Mouse (Mus musculus): ENCODE data around the gene Tsen54. TPM values are rescaled to one million over a fixed set of nuclear protein-coding genes. Genes with fewer than 3 reads are reported as not detected.

The Tsen54 gene
- polyA plus RNA-seq, 1 experiment from 2014 or later, result 20.8 TPM

DNA sequence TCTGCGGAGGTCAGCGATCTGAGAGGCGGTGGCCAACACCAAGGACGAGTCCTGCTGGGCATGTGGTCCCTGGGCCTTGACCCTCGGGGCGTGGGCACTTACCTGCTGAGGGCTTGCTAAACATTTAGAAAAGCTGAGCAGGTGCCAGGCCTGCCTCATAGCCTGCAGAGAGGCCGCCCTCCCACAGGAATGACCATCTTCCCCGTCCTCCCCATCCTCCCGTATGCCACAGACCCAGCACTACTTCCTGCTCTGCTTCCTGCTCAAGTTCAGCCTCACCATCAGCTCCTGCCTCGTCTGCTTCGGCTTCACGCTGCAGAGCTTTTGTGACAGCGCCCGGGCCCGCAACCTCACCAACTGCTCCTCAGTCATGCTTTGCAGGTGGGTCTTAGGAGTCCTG lies 17.6 kb upstream of the Tsen54 start:
- no peaks in the 10 kb centered on the region for H3K4me1 ChIP-seq (ENCODE audit: control insufficient read depth, insufficient read depth, low read length)
- WGBS, result 86% methylated on average over 15 of the region's 15 CpGs
- no peak for ATAC-seq (ENCODE audit: low FRiP score)
- H3K27ac ChIP-seq (ENCODE audit: low read depth, low read length), result no peak overlapping the region
- peaks cover 39% of the 10 kb centered on the region for H3K36me3 ChIP-seq (ENCODE audit: control insufficient read depth, insufficient read depth, low read length)
- H3K4me3 ChIP-seq (ENCODE audit: low read depth, low read length), result no peak overlapping the region
- no peaks in the 10 kb centered on the region for H3K27me3 ChIP-seq (ENCODE audit: control insufficient read depth, insufficient read depth, low read length)
- H3K9ac ChIP-seq (ENCODE audit: low read length), result no peak overlapping the region
- no peak for DNase-seq (ENCODE audit: low spot score, missing footprints)
- no peak overlapping the region for H3K4me2 ChIP-seq
- no peaks in the 10 kb centered on the region for H3K9me3 ChIP-seq (ENCODE audit: control insufficient read depth, low read length)

DNA sequence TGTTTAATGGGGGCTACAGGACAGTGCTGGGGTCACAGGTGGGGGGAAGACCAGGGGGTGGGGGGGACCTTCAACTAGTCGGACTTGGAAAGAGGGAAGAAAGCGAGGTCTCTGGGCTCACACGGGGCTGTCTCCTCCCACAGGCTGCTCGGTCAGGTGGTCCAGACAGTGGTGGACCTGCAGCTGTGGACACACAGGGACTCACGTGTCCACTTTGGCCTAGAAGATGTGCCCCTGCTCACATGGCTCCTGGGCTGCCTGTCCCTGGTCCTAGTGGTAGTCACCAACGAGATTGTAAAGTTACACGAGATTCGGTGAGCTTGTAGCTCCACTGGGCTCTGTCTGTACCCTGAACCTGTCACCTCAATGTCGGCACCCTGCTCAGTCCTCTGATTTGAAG lies 16.9 kb upstream of the Tsen54 start:
- Histone ChIP-seq H3K36me3 (ENCODE audit: control insufficient read depth, insufficient read depth, low read length) (peaks cover 33% of the 10 kb centered on the region), H3K27ac (ENCODE audit: low read depth, low read length) (no peak overlapping the region), H3K27me3 (ENCODE audit: control insufficient read depth, insufficient read depth, low read length) (no peaks in the 10 kb centered on the region), H3K4me2 (no peak overlapping the region), H3K4me3 (ENCODE audit: low read depth, low read length) (no peak overlapping the region), H3K4me1 (ENCODE audit: control insufficient read depth, insufficient read depth, low read length) (no peaks in the 10 kb centered on the region; the same call in 1 of the 2 replicates), H3K9ac (ENCODE audit: low read length) (no peak overlapping the region), H3K9me3 (ENCODE audit: control insufficient read depth, low read length) (no peaks in the 10 kb centered on the region)
- 86% methylated on average over 9 of the region's 9 CpGs for WGBS
- no peak for DNase-seq (ENCODE audit: low spot score, missing footprints)
- no peak for ATAC-seq (ENCODE audit: low FRiP score)

DNA sequence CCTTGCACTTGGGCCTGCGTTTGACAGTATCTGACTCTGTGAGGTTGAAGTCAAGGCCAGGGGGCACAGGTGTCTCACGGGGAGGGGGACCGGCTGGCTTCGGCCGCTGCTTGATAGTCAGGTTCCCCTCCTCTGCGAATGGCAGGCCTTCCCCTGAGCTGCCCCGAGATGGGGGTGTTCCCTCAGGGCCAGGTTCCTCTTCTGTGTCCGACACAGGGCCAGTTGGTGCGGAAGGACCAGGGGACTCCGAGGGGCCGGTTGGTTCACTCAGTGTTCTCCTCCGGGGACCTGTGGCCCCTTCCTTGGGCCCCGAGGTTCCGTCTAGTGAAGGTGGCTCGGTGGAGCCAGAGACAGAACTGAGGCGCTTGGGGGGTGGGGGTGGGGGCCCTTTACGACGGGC lies 13.5 kb upstream of the Tsen54 start:
- Histone ChIP-seq H3K27ac (ENCODE audit: low read depth, low read length) (no peak overlapping the region), H3K36me3 (ENCODE audit: control insufficient read depth, insufficient read depth, low read length) (peaks cover 34% of the 10 kb centered on the region), H3K4me1 (ENCODE audit: control insufficient read depth, insufficient read depth, low read length) (no peaks in the 10 kb centered on the region; the same call in 1 of the 2 replicates), H3K9me3 (ENCODE audit: control insufficient read depth, low read length) (no peaks in the 10 kb centered on the region), H3K9ac (ENCODE audit: low read length) (no peak overlapping the region), H3K27me3 (ENCODE audit: control insufficient read depth, insufficient read depth, low read length) (no peaks in the 10 kb centered on the region), H3K4me3 (ENCODE audit: low read depth, low read length) (no peak overlapping the region), H3K4me2 (no peak overlapping the region)
- no peak for ATAC-seq (ENCODE audit: low FRiP score)
- WGBS, result 93% methylated on average over 18 of the region's 18 CpGs
- no peak for DNase-seq (ENCODE audit: low spot score, missing footprints)

DNA sequence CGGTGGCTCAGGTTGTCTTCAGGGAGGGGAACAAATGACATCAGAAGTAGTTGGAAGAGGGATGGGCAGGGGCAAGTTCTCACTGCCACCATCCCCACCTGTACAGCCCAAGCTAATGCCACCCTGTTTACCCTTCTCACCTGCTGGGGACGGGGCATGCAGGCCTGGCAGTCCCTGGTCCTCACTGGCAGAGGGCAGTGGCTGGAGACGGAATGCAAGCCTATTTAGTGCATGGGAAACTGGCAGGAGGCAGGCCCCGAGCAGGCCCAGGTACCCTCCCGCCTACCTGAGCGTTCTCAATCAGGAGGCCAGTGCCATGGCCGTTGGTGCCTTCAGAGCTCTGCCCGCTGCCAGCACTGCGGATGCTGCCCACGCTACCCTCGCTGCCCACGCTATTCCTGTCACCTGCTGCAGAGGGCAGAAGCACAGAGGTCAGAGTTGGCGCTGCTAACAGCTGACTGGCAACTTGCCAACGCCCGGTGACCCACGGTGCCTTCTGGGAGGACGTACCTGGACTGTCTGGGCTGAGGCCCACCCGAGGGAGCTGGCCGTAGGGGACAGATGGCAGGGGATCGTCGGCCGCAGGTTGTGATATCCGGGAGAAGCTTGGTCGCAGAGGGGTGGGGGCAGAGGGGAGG lies 11.3 kb upstream of the Tsen54 start:
- Histone ChIP-seq H3K9me3 (ENCODE audit: control insufficient read depth, low read length) (no peaks in the 10 kb centered on the region), H3K27me3 (ENCODE audit: control insufficient read depth, insufficient read depth, low read length) (no peaks in the 10 kb centered on the region), H3K4me3 (ENCODE audit: low read depth, low read length) (no peak overlapping the region), H3K9ac (ENCODE audit: low read length) (no peak overlapping the region), H3K4me2 (no peak overlapping the region), H3K36me3 (ENCODE audit: control insufficient read depth, insufficient read depth, low read length) (peaks cover 35% of the 10 kb centered on the region), H3K4me1 (ENCODE audit: control insufficient read depth, insufficient read depth, low read length) (no peaks in the 10 kb centered on the region; the same call in none of the 2 replicates), H3K27ac (ENCODE audit: low read depth, low read length) (no peak overlapping the region)
- ATAC-seq (ENCODE audit: low FRiP score) (no peak), DNase-seq (ENCODE audit: low spot score, missing footprints) (no peak)
- 94% methylated on average over 24 of the region's 24 CpGs for WGBS

DNA sequence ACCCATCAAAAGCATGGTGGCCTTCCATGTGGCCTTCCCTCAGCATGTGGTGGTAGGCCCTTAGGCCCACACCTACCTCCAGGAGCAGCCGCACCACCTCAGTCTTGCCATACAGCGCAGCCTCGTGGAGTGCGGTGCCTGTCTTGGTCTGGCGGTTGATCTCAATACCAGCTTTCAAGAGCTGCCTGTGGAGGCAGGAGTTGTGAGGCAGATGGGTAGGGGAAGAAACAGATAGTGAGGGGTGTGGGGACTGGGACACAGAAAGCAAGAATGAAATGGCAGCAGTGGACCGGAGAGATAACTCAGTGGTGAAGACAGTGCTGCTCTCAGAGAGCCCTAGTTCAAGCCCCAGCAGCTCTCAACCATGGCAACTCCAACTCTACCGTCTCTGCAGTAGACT lies 9.5 kb upstream of the Tsen54 start:
- Histone ChIP-seq H3K4me1 (ENCODE audit: control insufficient read depth, insufficient read depth, low read length) (peaks cover 12% of the 10 kb centered on the region), H3K36me3 (ENCODE audit: control insufficient read depth, insufficient read depth, low read length) (peaks cover 26% of the 10 kb centered on the region), H3K4me3 (ENCODE audit: low read depth, low read length) (no peak overlapping the region), H3K27me3 (ENCODE audit: control insufficient read depth, insufficient read depth, low read length) (no peaks in the 10 kb centered on the region), H3K4me2 (no peak overlapping the region), H3K9me3 (ENCODE audit: control insufficient read depth, low read length) (no peaks in the 10 kb centered on the region), H3K9ac (ENCODE audit: low read length) (no peak overlapping the region), H3K27ac (ENCODE audit: low read depth, low read length) (no peak overlapping the region)
- 95% methylated on average over 7 of the region's 7 CpGs for WGBS
- ATAC-seq (ENCODE audit: low FRiP score), result no peak
- no peak for DNase-seq (ENCODE audit: low spot score, missing footprints)

DNA sequence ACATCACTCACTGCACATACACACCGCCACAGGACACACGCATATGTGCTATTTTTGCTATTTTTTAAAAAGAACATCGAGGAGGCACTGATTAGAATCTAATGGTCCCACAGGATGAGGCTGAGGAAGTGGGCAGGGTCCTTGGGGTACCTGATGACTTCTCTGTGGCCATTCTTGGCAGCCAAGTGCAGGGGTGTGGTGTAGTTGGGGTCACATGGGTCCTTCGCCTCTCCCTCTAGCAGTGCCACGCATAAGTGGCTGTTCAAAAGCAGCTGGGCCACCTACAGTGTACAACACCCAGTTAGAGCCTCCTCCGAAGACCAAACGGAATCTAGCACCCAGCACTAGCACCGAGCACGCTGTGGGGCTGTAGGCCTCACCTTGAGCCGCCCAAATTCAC lies 8.4 kb upstream of the Tsen54 start:
- DNase-seq (ENCODE audit: low spot score, missing footprints), result no peak
- Histone ChIP-seq H3K4me2 (no peak overlapping the region), H3K4me3 (ENCODE audit: low read depth, low read length) (no peak overlapping the region), H3K9ac (ENCODE audit: low read length) (no peak overlapping the region), H3K27me3 (ENCODE audit: control insufficient read depth, insufficient read depth, low read length) (no peaks in the 10 kb centered on the region), H3K36me3 (ENCODE audit: control insufficient read depth, insufficient read depth, low read length) (peaks cover 26% of the 10 kb centered on the region), H3K27ac (ENCODE audit: low read depth, low read length) (no peak overlapping the region), H3K4me1 (ENCODE audit: control insufficient read depth, insufficient read depth, low read length) (peaks cover 12% of the 10 kb centered on the region), H3K9me3 (ENCODE audit: control insufficient read depth, low read length) (no peaks in the 10 kb centered on the region)
- 98% methylated on average over 10 of the region's 10 CpGs for WGBS
- no peak for ATAC-seq (ENCODE audit: low FRiP score)

DNA sequence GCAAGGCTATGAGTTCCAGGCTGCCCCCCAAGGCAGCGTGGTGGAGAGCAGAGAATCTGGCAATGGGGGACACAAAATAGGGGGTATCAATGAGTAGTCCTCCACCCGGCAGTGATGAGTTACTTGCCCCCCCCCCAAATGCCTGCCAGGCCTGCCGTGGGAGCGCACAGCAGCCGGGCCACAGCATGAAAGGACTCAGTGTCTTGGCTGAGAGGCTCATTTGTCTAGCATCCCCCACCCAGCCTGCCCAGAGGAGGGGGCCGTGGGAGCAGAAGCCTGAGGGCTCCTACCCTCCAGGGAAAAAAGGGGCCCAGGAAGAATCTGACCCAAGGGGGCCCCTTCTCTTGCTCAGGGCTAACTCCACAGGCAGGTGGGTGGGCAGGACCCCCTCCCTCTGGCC lies 7.2 kb upstream of the Tsen54 start:
- Histone ChIP-seq H3K36me3 (ENCODE audit: control insufficient read depth, insufficient read depth, low read length) (peaks cover 20% of the 10 kb centered on the region), H3K9me3 (ENCODE audit: control insufficient read depth, low read length) (no peaks in the 10 kb centered on the region), H3K4me1 (ENCODE audit: control insufficient read depth, insufficient read depth, low read length) (peaks cover 24% of the 10 kb centered on the region), H3K4me3 (ENCODE audit: low read depth, low read length) (no peak overlapping the region), H3K27me3 (ENCODE audit: control insufficient read depth, insufficient read depth, low read length) (no peaks in the 10 kb centered on the region), H3K27ac (ENCODE audit: low read depth, low read length) (no peak overlapping the region), H3K4me2 (no peak overlapping the region), H3K9ac (ENCODE audit: low read length) (no peak overlapping the region)
- ATAC-seq (ENCODE audit: low FRiP score), result no peak
- DNase-seq (ENCODE audit: low spot score, missing footprints), result no peak
- WGBS, result 82% methylated on average over 6 of the region's 6 CpGs

DNA sequence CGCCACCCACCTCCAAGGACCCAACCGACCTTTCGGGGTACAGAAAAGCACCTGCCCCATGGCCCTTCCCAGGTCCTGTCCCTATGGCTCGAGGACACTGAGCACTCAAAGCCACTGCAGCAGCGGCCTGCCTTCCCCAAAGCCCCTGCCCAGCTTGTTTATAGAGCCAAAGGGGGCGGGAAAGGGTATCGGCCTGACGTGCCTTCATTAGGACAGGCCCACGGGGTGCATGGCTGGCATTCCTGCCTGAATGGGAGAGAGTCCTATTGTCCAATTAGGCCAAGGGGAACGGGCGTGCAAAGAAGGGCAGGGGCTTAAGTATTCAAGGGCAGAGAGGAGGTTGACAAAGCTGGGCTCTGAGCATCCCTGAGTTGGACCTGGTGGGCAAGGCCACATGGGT lies 6.6 kb upstream of the Tsen54 start:
- Histone ChIP-seq H3K4me2 (no peak overlapping the region), H3K27ac (ENCODE audit: low read depth, low read length) (no peak overlapping the region), H3K4me1 (ENCODE audit: control insufficient read depth, insufficient read depth, low read length) (peaks cover 30% of the 10 kb centered on the region), H3K27me3 (ENCODE audit: control insufficient read depth, insufficient read depth, low read length) (no peaks in the 10 kb centered on the region), H3K4me3 (ENCODE audit: low read depth, low read length) (no peak overlapping the region), H3K9me3 (ENCODE audit: control insufficient read depth, low read length) (no peaks in the 10 kb centered on the region), H3K36me3 (ENCODE audit: control insufficient read depth, insufficient read depth, low read length) (peaks cover 18% of the 10 kb centered on the region), H3K9ac (ENCODE audit: low read length) (no peak overlapping the region)
- 68% methylated on average over 11 of the region's 11 CpGs for WGBS
- DNase-seq (ENCODE audit: low spot score, missing footprints) (no peak), ATAC-seq (ENCODE audit: low FRiP score) (no peak)

DNA sequence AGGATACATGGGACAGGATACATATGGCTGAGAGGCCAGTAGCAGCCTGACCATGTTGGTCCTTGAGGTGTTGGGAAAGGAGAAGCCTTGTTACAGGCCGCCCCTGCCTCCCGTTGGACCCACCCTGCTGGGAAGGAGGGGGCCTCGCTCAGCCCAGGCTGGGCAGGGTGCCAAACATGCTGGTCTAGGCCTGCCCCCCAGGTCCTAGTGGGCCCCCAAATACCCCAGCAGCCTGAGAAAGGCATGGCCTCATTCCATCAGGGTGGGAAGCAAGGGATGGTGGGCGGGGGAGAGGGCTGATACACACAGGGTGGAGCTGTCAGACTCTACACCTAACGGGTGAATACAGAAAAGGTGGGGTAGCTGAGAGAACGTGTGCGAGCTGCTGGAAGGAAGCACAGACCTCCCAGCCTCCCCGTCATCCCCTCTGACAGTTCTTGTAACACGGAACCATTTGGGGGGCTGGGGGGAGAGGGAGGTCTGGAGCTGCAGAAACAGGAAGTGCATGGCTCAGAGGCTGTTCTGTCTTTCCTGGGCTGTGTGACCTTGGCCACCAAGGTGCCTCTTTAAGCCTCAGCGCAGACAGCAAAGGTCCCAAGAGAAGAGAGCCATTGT lies 5.7 kb upstream of the Tsen54 start:
- 73% methylated on average over 10 of the region's 10 CpGs for WGBS
- H3K9me3 ChIP-seq (ENCODE audit: control insufficient read depth, low read length), result no peaks in the 10 kb centered on the region
- H3K4me1 ChIP-seq (ENCODE audit: control insufficient read depth, insufficient read depth, low read length), result peaks cover 30% of the 10 kb centered on the region
- H3K4me3 ChIP-seq (ENCODE audit: low read depth, low read length), result no peak overlapping the region
- ATAC-seq (ENCODE audit: low FRiP score) (no peak), DNase-seq (ENCODE audit: low spot score, missing footprints) (no peak)
- no peak overlapping the region; the same call in 1 of the 2 replicates for H3K27ac ChIP-seq (ENCODE audit: low read depth, low read length)
- H3K4me2 ChIP-seq, result no peak overlapping the region
- H3K36me3 ChIP-seq (ENCODE audit: control insufficient read depth, insufficient read depth, low read length), result peaks cover 11% of the 10 kb centered on the region
- no peaks in the 10 kb centered on the region for H3K27me3 ChIP-seq (ENCODE audit: control insufficient read depth, insufficient read depth, low read length)
- H3K9ac ChIP-seq (ENCODE audit: low read length), result no peak overlapping the region
